Mouse (Mus musculus) 416B (cell line): ENCODE data around the gene Erp44.
A peak's percentile ranks its signal among the peaks of the same experiment; 100 is the strongest.

Experiments used
- DNase-seq: peaks from one replicate; pipeline ENCODE4 v3.0.0; 2011; ENCODE audit warnings: low read depth

Gene Erp44

GRCm38 (mm10) chr4:48239046-48239445 lies 40.3 kb downstream of the Erp44 start:
- DNase-seq, result no peak

GRCm38 (mm10) chr4:48236721-48237120 lies 42.6 kb downstream of the Erp44 start:
- DNase-seq, result no peak

GRCm38 (mm10) chr4:48226800-48227199 lies 52.6 kb downstream of the Erp44 start:
- DNase-seq, result no peak

GRCm38 (mm10) chr4:48225604-48226003 lies 53.8 kb downstream of the Erp44 start:
- DNase-seq, result peak; percentile 64

- DNase-seq, result peak; percentile 54
These were observed 54.2 kb downstream of the Erp44 start for GRCm38 (mm10) chr4:48225173-48225572.

- no peak for DNase-seq
These were observed 75.8 kb downstream of the Erp44 start for GRCm38 (mm10) chr4:48203564-48203963.

- no peak for DNase-seq
These were observed 80.9 kb downstream of the Erp44 start for GRCm38 (mm10) chr4:48198447-48198846.

GRCm38 (mm10) chr4:48197925-48198324 lies 81.4 kb downstream of the Erp44 start:
- DNase-seq, result peak; percentile 21

- DNase-seq, result peak; percentile 18
These were observed 97.1 kb downstream of the Erp44 start for GRCm38 (mm10) chr4:48182115-48182806.

GRCm38 (mm10) chr4:48181366-48181765 lies 98.0 kb downstream of the Erp44 start:
- no peak for DNase-seq

GRCm38 (mm10) chr4:48180922-48181321 lies 98.4 kb downstream of the Erp44 start:
- no peak for DNase-seq

GRCm38 (mm10) chr4:48175666-48176065 lies 103.7 kb downstream of the Erp44 start:
- DNase-seq, result no peak

- DNase-seq, result no peak
These were observed 115.5 kb downstream of the Erp44 start for GRCm38 (mm10) chr4:48163851-48164250.

GRCm38 (mm10) chr4:48160386-48160785 lies 119.0 kb downstream of the Erp44 start:
- DNase-seq, result no peak

- no peak for DNase-seq
These were observed 123.5 kb downstream of the Erp44 start for GRCm38 (mm10) chr4:48155864-48156263.

GRCm38 (mm10) chr4:48153229-48153628 lies 126.1 kb downstream of the Erp44 start:
- DNase-seq, result no peak

- DNase-seq, result no peak
These were observed 129.9 kb downstream of the Erp44 start for GRCm38 (mm10) chr4:48149492-48149891.
